Mouse (Mus musculus): Measurements from ENCODE around the gene Meis1. TPM values are rescaled to one million over a fixed set of nuclear protein-coding genes. Genes with fewer than 3 reads are reported as not detected.

Gene Meis1
- total RNA-seq, 2 experiments from 2014 or later: 42.5 to 47.2 TPM

GRCm38 (mm10) chr11:18947434-18947833 lies 71.4 kb downstream of the Meis1 start:
- DNase-seq: no peak

GRCm38 (mm10) chr11:18945778-18946177 lies 73.0 kb downstream of the Meis1 start:
- no peak for DNase-seq

GRCm38 (mm10) chr11:18944972-18945625 lies 73.7 kb downstream of the Meis1 start:
- DNase-seq: no peak

GRCm38 (mm10) chr11:18944209-18944608 lies 74.6 kb downstream of the Meis1 start:
- no peak for DNase-seq

- DNase-seq: no peak
Measured at GRCm38 (mm10) chr11:18942990-18943389, 75.8 kb downstream of the Meis1 start.

GRCm38 (mm10) chr11:18940916-18941315 lies 77.9 kb downstream of the Meis1 start:
- DNase-seq: no peak

GRCm38 (mm10) chr11:18934921-18935320 lies 83.9 kb downstream of the Meis1 start:
- no peak for DNase-seq

- DNase-seq: no peak
Measured at GRCm38 (mm10) chr11:18931001-18931874, 87.5 kb downstream of the Meis1 start.

GRCm38 (mm10) chr11:18929779-18930728 lies 88.7 kb downstream of the Meis1 start:
- DNase-seq: no peak

- peak; percentile 80 for DNase-seq
Measured at GRCm38 (mm10) chr11:18927351-18927750, 91.4 kb downstream of the Meis1 start.

GRCm38 (mm10) chr11:18926798-18927197 lies 92.0 kb downstream of the Meis1 start:
- no peak for DNase-seq

- DNase-seq: no peak
Measured at GRCm38 (mm10) chr11:18924583-18925334, 94.0 kb downstream of the Meis1 start.

- DNase-seq: no peak
Measured at GRCm38 (mm10) chr11:18923274-18923673, 95.5 kb downstream of the Meis1 start.

GRCm38 (mm10) chr11:18920651-18921050 lies 98.1 kb downstream of the Meis1 start:
- DNase-seq: no peak

GRCm38 (mm10) chr11:18919162-18919762 lies 99.5 kb downstream of the Meis1 start:
- no peak for DNase-seq

- no peak for DNase-seq
Measured at GRCm38 (mm10) chr11:18917887-18918286, 100.9 kb downstream of the Meis1 start.

GRCm38 (mm10) chr11:18913251-18913650 lies 105.5 kb downstream of the Meis1 start:
- DNase-seq: no peak

GRCm38 (mm10) chr11:18912311-18913019 lies 106.3 kb downstream of the Meis1 start:
- no peak for DNase-seq

- DNase-seq: no peak
Measured at GRCm38 (mm10) chr11:18906866-18907265, 111.9 kb downstream of the Meis1 start.

GRCm38 (mm10) chr11:18905431-18905830 lies 113.4 kb downstream of the Meis1 start:
- no peak for DNase-seq

Measured in adrenal gland, postnatal 10 days (tissue).